Mouse (Mus musculus): ENCODE data around the gene Gm11397. TPM values are rescaled to one million over a fixed set of nuclear protein-coding genes. Genes with fewer than 3 reads are reported as not detected.

Gm11397 gene
- not detected for polyA plus RNA-seq (2017; shearing (Covaris generic))

GRCm38 (mm10) chr13:33395461-33395860 lies at the start of gene Gm11397:
Gene Gm11397, plus strand, starts transcription at chr13:33395761.

Other genes with a start within 250 kb of the Gm11397 start
- not detected for gene Serpinb9c, start 236.0 kb upstream of the Gm11397 start, polyA plus RNA-seq (2017; shearing (Covaris generic))
- not detected for gene Serpinb9d, start 202.8 kb upstream of the Gm11397 start, polyA plus RNA-seq (2017; shearing (Covaris generic))
- not detected for gene Serpinb9e, start 146.1 kb upstream of the Gm11397 start, polyA plus RNA-seq (2017; shearing (Covaris generic))
- gene Serpinb9f, start 71.7 kb upstream of the Gm11397 start, polyA plus RNA-seq (2017; shearing (Covaris generic)) = not detected
- gene Serpinb9g, start 89.0 kb downstream of the Gm11397 start, polyA plus RNA-seq (2017; shearing (Covaris generic)) = not detected

Measured in activated CD4-positive, CD25-positive, alpha-beta regulatory T cell, adult 9 weeks (primary cell).